Mouse (Mus musculus) kidney, postnatal 10 days (tissue): ENCODE data around the gene Unc13d.

Experiments
- DNase-seq: peaks from one replicate; pipeline ENCODE4 v3.0.0; 2021; ENCODE audit warnings: mixed read lengths

Gene Unc13d

GRCm38 (mm10) chr11:116076266-116076540, 1.6 kb downstream of the Unc13d start:
- DNase-seq, result no peak

GRCm38 (mm10) chr11:116075539-116076265, 2.1 kb downstream of the Unc13d start:
- no peak for DNase-seq

- no peak for DNase-seq
Measured at GRCm38 (mm10) chr11:116074436-116074991, 3.2 kb downstream of the Unc13d start.

- DNase-seq, result no peak
Measured at GRCm38 (mm10) chr11:116072608-116073007, 5.2 kb downstream of the Unc13d start.

GRCm38 (mm10) chr11:116071510-116071909, 6.3 kb downstream of the Unc13d start:
- DNase-seq, result peak; percentile 51

GRCm38 (mm10) chr11:116065345-116065744, 12.4 kb downstream of the Unc13d start:
- no peak for DNase-seq

GRCm38 (mm10) chr11:116064187-116064867, 13.4 kb downstream of the Unc13d start:
- no peak for DNase-seq

GRCm38 (mm10) chr11:116063562-116063961, 14.2 kb downstream of the Unc13d start:
- DNase-seq, result no peak

- no peak for DNase-seq
Measured at GRCm38 (mm10) chr11:116062521-116062920, 15.2 kb downstream of the Unc13d start.

- no peak for DNase-seq
Measured at GRCm38 (mm10) chr11:116061641-116062415, 15.9 kb downstream of the Unc13d start.

- DNase-seq, result no peak
Measured at GRCm38 (mm10) chr11:116060596-116060995, 17.2 kb downstream of the Unc13d start.

GRCm38 (mm10) chr11:116059691-116060025, 18.1 kb downstream of the Unc13d start:
- DNase-seq, result no peak

GRCm38 (mm10) chr11:116058868-116059690, 18.7 kb downstream of the Unc13d start:
- no peak for DNase-seq

GRCm38 (mm10) chr11:116058022-116058614, 19.6 kb downstream of the Unc13d start:
- no peak for DNase-seq

- DNase-seq, result no peak
Measured at GRCm38 (mm10) chr11:116057237-116057881, 20.4 kb downstream of the Unc13d start.

GRCm38 (mm10) chr11:116055873-116056272, 21.9 kb downstream of the Unc13d start:
- no peak for DNase-seq

- DNase-seq, result no peak
Measured at GRCm38 (mm10) chr11:116053510-116054229, 24.1 kb downstream of the Unc13d start.

- DNase-seq, result no peak
Measured at GRCm38 (mm10) chr11:116050196-116050595, 27.6 kb downstream of the Unc13d start.

GRCm38 (mm10) chr11:116049610-116050009, 28.2 kb downstream of the Unc13d start:
- no peak for DNase-seq

GRCm38 (mm10) chr11:116045173-116045572, 32.6 kb downstream of the Unc13d start:
- DNase-seq, result no peak

- DNase-seq, result no peak
Measured at GRCm38 (mm10) chr11:116043286-116043685, 34.5 kb downstream of the Unc13d start.
